Mouse (Mus musculus): ENCODE results near the gene Barhl1.

The Barhl1 gene

GRCm38 (mm10) chr2:28916513-28916865 is at the start of gene Barhl1:
Gene Barhl1, minus strand, starts transcription at chr2:28916668.
- no peak for DNase-seq

GRCm38 (mm10) chr2:28963565-28963964 is 47.1 kb upstream of the Barhl1 start:
- DNase-seq: no peak

- DNase-seq: no peak
These were observed 45.2 kb upstream of the Barhl1 start for GRCm38 (mm10) chr2:28961636-28962035.

- peak; percentile 49 for DNase-seq
These were observed 44.6 kb upstream of the Barhl1 start for GRCm38 (mm10) chr2:28961024-28961585.

- no peak for DNase-seq
These were observed 40.4 kb upstream of the Barhl1 start for GRCm38 (mm10) chr2:28956874-28957273.

- DNase-seq: no peak
These were observed 38.1 kb upstream of the Barhl1 start for GRCm38 (mm10) chr2:28954595-28954994.

GRCm38 (mm10) chr2:28952981-28953380 is 36.5 kb upstream of the Barhl1 start:
- DNase-seq: no peak

- DNase-seq: no peak
These were observed 29.8 kb upstream of the Barhl1 start for GRCm38 (mm10) chr2:28946312-28946711.

GRCm38 (mm10) chr2:28945388-28945787 is 28.9 kb upstream of the Barhl1 start:
- no peak for DNase-seq

- DNase-seq: no peak
These were observed 27.4 kb upstream of the Barhl1 start for GRCm38 (mm10) chr2:28943666-28944516.

GRCm38 (mm10) chr2:28938997-28939396 is 22.5 kb upstream of the Barhl1 start:
- no peak for DNase-seq

- no peak for DNase-seq
These were observed 14.1 kb upstream of the Barhl1 start for GRCm38 (mm10) chr2:28930571-28930970.

GRCm38 (mm10) chr2:28923912-28924311 is 7.4 kb upstream of the Barhl1 start:
- DNase-seq: peak; percentile 85

- no peak for DNase-seq
These were observed 2.5 kb upstream of the Barhl1 start for GRCm38 (mm10) chr2:28919001-28919400.

GRCm38 (mm10) chr2:28917518-28918361 is 1.3 kb upstream of the Barhl1 start:
- no peak for DNase-seq

- DNase-seq: no peak
These were observed 669 bp upstream of the Barhl1 start for GRCm38 (mm10) chr2:28917156-28917517.

GRCm38 (mm10) chr2:28915768-28916512 is 528 bp downstream of the Barhl1 start:
- DNase-seq: peak; percentile 74

GRCm38 (mm10) chr2:28915104-28915738 is 1.2 kb downstream of the Barhl1 start:
- no peak for DNase-seq

GRCm38 (mm10) chr2:28914121-28914520 is 2.3 kb downstream of the Barhl1 start:
- DNase-seq: no peak

- DNase-seq: no peak
These were observed 3.5 kb downstream of the Barhl1 start for GRCm38 (mm10) chr2:28912961-28913360.

GRCm38 (mm10) chr2:28912039-28912700 is 4.3 kb downstream of the Barhl1 start:
- no peak for DNase-seq

Data from lung, postnatal 10 days (tissue).